Comparison of ENCODE assay signal across 8 mouse cellular contexts in the genomic region with DNA sequence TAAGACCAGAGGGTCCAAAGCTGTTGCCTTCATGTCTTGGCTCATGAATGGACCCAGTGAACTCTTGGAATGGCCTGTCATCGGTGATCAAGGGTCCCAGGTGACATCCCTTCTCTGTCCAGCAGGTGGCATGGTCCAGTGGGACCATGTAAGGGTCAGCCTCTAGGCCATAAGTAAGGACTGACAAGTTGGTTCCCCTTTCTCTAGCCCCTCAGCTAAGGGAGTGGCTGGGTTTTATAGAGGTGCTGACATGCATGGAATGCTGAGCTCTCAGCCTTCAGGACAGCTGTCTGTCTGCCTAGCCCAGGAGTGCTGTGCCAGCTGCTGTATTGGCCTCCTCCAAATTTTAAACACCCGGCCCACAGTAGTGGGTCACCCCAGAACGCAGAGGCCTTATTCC. TPM values are rescaled to one million over a fixed set of nuclear protein-coding genes. Genes with fewer than 3 reads are reported as not detected.
DNase-seq lines count a peak whose midpoint lies in the region; ATAC-seq and TF ChIP-seq lines count a peak whose summit lies in the region.

No protein-coding gene starts in this region.

- no peaks in the 10 kb centered on the region for H3K36me3 ChIP-seq in intestine, embryonic 14.5 days (ENCODE audit: control insufficient read depth, insufficient read depth, low read length)
- H3K36me3 ChIP-seq in intestine, embryonic 16.5 days (ENCODE audit: control insufficient read depth, insufficient read depth, low read length): no peaks in the 10 kb centered on the region
- H3K36me3 ChIP-seq in C2C12 (ENCODE audit: control insufficient read depth, insufficient read depth): no peaks in the 10 kb centered on the region
- H3K36me3 ChIP-seq in embryonic facial prominence, embryonic 14.5 days (ENCODE audit: control insufficient read depth, insufficient read depth, low read length): no peaks in the 10 kb centered on the region
- H3K36me3 ChIP-seq in limb, embryonic 13.5 days: no peaks in the 10 kb centered on the region

- H3K4me2 ChIP-seq in intestine, embryonic 14.5 days (ENCODE audit: low read length): no peak overlapping the region
- no peak overlapping the region for H3K4me2 ChIP-seq in intestine, embryonic 16.5 days (ENCODE audit: low read depth, low read length)
- no peak overlapping the region for H3K4me2 ChIP-seq in embryonic facial prominence, embryonic 14.5 days (ENCODE audit: low read depth, low read length)
- H3K4me2 ChIP-seq in limb, embryonic 13.5 days (replicated peaks): no peak overlapping the region

- H3K4me1 ChIP-seq in intestine, embryonic 14.5 days (replicated peaks; ENCODE audit: control insufficient read depth, insufficient read depth, low read length): peaks cover 34% of the 10 kb centered on the region
- H3K4me1 ChIP-seq in intestine, embryonic 16.5 days (ENCODE audit: control insufficient read depth, insufficient read depth, low read length): peaks cover 21% of the 10 kb centered on the region
- H3K4me1 ChIP-seq in embryonic facial prominence, embryonic 14.5 days (ENCODE audit: control insufficient read depth, insufficient read depth, low read length): peaks cover 31% of the 10 kb centered on the region
- H3K4me1 ChIP-seq in limb, embryonic 13.5 days: peaks cover 96% of the 10 kb centered on the region

- H3K79me2 ChIP-seq in C2C12 (ENCODE audit: control insufficient read depth, insufficient read depth): no peaks in the 10 kb centered on the region

- no peak overlapping the region for H3ac ChIP-seq in C2C12 (ENCODE audit: control insufficient read depth, insufficient read length, low read depth)

- no peaks in the 10 kb centered on the region for H3K27me3 ChIP-seq in intestine, embryonic 14.5 days (replicated peaks; ENCODE audit: control insufficient read depth, insufficient read depth, low read length)
- no peaks in the 10 kb centered on the region for H3K27me3 ChIP-seq in intestine, embryonic 16.5 days (replicated peaks; ENCODE audit: control insufficient read depth, insufficient read depth, low read length)
- peaks cover 19% of the 10 kb centered on the region for H3K27me3 ChIP-seq in C2C12 (ENCODE audit: control insufficient read depth, insufficient read depth, insufficient read length)
- no peaks in the 10 kb centered on the region; the same call in 1 of the 2 replicates for H3K27me3 ChIP-seq in embryonic facial prominence, embryonic 14.5 days (replicated peaks; ENCODE audit: control insufficient read depth, insufficient read depth, low read length)
- no peaks in the 10 kb centered on the region for H3K27me3 ChIP-seq in limb, embryonic 13.5 days

- H3K9me3 ChIP-seq in intestine, embryonic 14.5 days (ENCODE audit: control insufficient read depth, low read length): no peaks in the 10 kb centered on the region
- no peaks in the 10 kb centered on the region for H3K9me3 ChIP-seq in intestine, embryonic 16.5 days (ENCODE audit: control insufficient read depth, low read length)
- H3K9me3 ChIP-seq in embryonic facial prominence, embryonic 14.5 days (ENCODE audit: control insufficient read depth, low read length): no peaks in the 10 kb centered on the region
- no peaks in the 10 kb centered on the region for H3K9me3 ChIP-seq in limb, embryonic 13.5 days

- no peaks in the 10 kb centered on the region for H3K79me3 ChIP-seq in C2C12 (ENCODE audit: low read depth)

- no peak overlapping the region for H3K27ac ChIP-seq in intestine, embryonic 14.5 days (ENCODE audit: low read depth)
- H3K27ac ChIP-seq in intestine, embryonic 16.5 days (ENCODE audit: low read length): no peak overlapping the region
- no peak overlapping the region for H3K27ac ChIP-seq in embryonic facial prominence, embryonic 14.5 days (replicated peaks; ENCODE audit: low read depth, low read length)
- peak overlapping the region; percentile 80 for H3K27ac ChIP-seq in limb, embryonic 13.5 days

- H3K4me3 ChIP-seq in intestine, embryonic 14.5 days (ENCODE audit: low read depth, low read length): no peak overlapping the region
- no peak overlapping the region for H3K4me3 ChIP-seq in intestine, embryonic 16.5 days (ENCODE audit: low read length)
- H3K4me3 ChIP-seq in C2C12 (ENCODE audit: insufficient read depth, poor library complexity, severe bottlenecking): no peak overlapping the region
- no peak overlapping the region for H3K4me3 ChIP-seq in embryonic facial prominence, embryonic 14.5 days (ENCODE audit: low read depth, low read length)
- no peak overlapping the region for H3K4me3 ChIP-seq in limb, embryonic 13.5 days

- no peak for DNase-seq in intestine, embryonic 14.5 days (ENCODE audit: low spot score)
- peak; percentile 36 for DNase-seq in R1 (ENCODE audit: low read depth, low spot score)
- DNase-seq in embryonic facial prominence, embryonic 14.5 days (ENCODE audit: low spot score): peak; percentile 66
- peak; percentile 68 for DNase-seq in testis, postnatal 10 days (ENCODE audit: low spot score)
- DNase-seq in left cerebral cortex, adult 18-20 months (ENCODE audit: low spot score in 2 of 2): no peak

- WGBS in intestine, embryonic 14.5 days: 63% methylated on average over 3 of the region's 3 CpGs
- 64% methylated on average over 3 of the region's 3 CpGs for WGBS in intestine, embryonic 16.5 days
- 67% methylated on average over 3 of the region's 3 CpGs for WGBS in embryonic facial prominence, embryonic 14.5 days
- WGBS in limb, embryonic 13.5 days: 40% methylated on average over 3 of the region's 3 CpGs

- peak; percentile 38 for ATAC-seq in intestine, embryonic 14.5 days (replicated peaks; ENCODE audit: low FRiP score, low TSS enrichment, low read depth)
- no peak for ATAC-seq in intestine, embryonic 16.5 days
- peak; percentile 31; the same call in 1 of the 2 replicates for ATAC-seq in embryonic facial prominence, embryonic 14.5 days (ENCODE audit: low read depth)
- peak; percentile 46; the same call in 1 of the 2 replicates for ATAC-seq in limb, embryonic 13.5 days (ENCODE audit: low FRiP score, low read depth)

- no peak overlapping the region for H3K9ac ChIP-seq in intestine, embryonic 14.5 days (ENCODE audit: low read length)
- H3K9ac ChIP-seq in intestine, embryonic 16.5 days (ENCODE audit: low read depth, low read length): no peak overlapping the region
- H3K9ac ChIP-seq in embryonic facial prominence, embryonic 14.5 days (ENCODE audit: low read depth, low read length): no peak overlapping the region
- H3K9ac ChIP-seq in limb, embryonic 13.5 days: no peak overlapping the region

- TF ChIP-seq CTCF in C2C12 (IDR thresholded peaks at IDR 0.05; ENCODE audit: control insufficient read depth, insufficient read depth, insufficient read length): peak; percentile 62

TF ChIP-seq in C2C12, 6 proteins besides CTCF, POLR2A, EP300 and RAD21:
- TF ChIP-seq MYOD1 (IDR thresholded peaks at IDR 0.05; ENCODE audit: control insufficient read depth, insufficient read length, low read depth) (no peak), MAX (IDR thresholded peaks at IDR 0.05) (no peak)

RNA-seq across cellular contexts. Expression of a gene that starts 3.5 kb away (rescaled TPM):
- not detected in 2 replicates for polyA plus RNA-seq in intestine, embryonic 14.5 days (2014; fragmentation: Nextera tagmentation; extraction: Ambion mirVana)
- polyA plus RNA-seq in intestine, embryonic 16.5 days (2015; fragmentation: Nextera tagmentation; extraction: Ambion mirVana): 0.12 and 0.22 TPM in 2 replicates
- 3.8 TPM for polyA plus RNA-seq in C2C12 (2012; fragmentation: generic; extraction: Trizol)
- polyA plus RNA-seq in embryonic facial prominence, embryonic 14.5 days (2014; fragmentation: Nextera tagmentation; extraction: Ambion mirVana): 90.3 and 111 TPM in 2 replicates
- polyA plus RNA-seq in limb, embryonic 13.5 days (2015; fragmentation: Nextera tagmentation; extraction: Ambion mirVana): 43.3 and 49.0 TPM in 2 replicates
- total RNA-seq in left cerebral cortex, adult 18-20 months (2021): under 1 TPM; 0.52 to 1.00 TPM

RNA-seq across cellular contexts. Expression of a gene that starts 3.7 kb away (rescaled TPM):
- 2.0 TPM in 2 replicates for polyA plus RNA-seq in intestine, embryonic 14.5 days (2014; fragmentation: Nextera tagmentation; extraction: Ambion mirVana)
- polyA plus RNA-seq in intestine, embryonic 16.5 days (2015; fragmentation: Nextera tagmentation; extraction: Ambion mirVana): 1.7 and 2.1 TPM in 2 replicates
- 0.04 TPM for polyA plus RNA-seq in C2C12 (2012; fragmentation: generic; extraction: Trizol)
- polyA plus RNA-seq in embryonic facial prominence, embryonic 14.5 days (2014; fragmentation: Nextera tagmentation; extraction: Ambion mirVana): 4.6 and 8.0 TPM in 2 replicates
- 13.3 and 13.8 TPM in 2 replicates for polyA plus RNA-seq in limb, embryonic 13.5 days (2015; fragmentation: Nextera tagmentation; extraction: Ambion mirVana)
- total RNA-seq in left cerebral cortex, adult 18-20 months (2021): 10 to 100 TPM; 15.5 to 21.8 TPM

RNA-seq across cellular contexts. Expression of a gene that starts 47.7 kb away (rescaled TPM):
- 0.76 and 0.94 TPM in 2 replicates for polyA plus RNA-seq in intestine, embryonic 14.5 days (2014; fragmentation: Nextera tagmentation; extraction: Ambion mirVana)
- 0.84 and 1.0 TPM in 2 replicates for polyA plus RNA-seq in intestine, embryonic 16.5 days (2015; fragmentation: Nextera tagmentation; extraction: Ambion mirVana)
- polyA plus RNA-seq in C2C12 (2012; fragmentation: generic; extraction: Trizol): 0.55 TPM
- 0.63 and 1.4 TPM in 2 replicates for polyA plus RNA-seq in embryonic facial prominence, embryonic 14.5 days (2014; fragmentation: Nextera tagmentation; extraction: Ambion mirVana)
- 0.75 and 0.77 TPM in 2 replicates for polyA plus RNA-seq in limb, embryonic 13.5 days (2015; fragmentation: Nextera tagmentation; extraction: Ambion mirVana)
- total RNA-seq in left cerebral cortex, adult 18-20 months (2021): 10 to 100 TPM; 21.5 to 27.5 TPM

Comparison
In these comparisons a context has a peak if more than half of its experiments do, and no peak if none do; other contexts are left out.
1. DNase-seq: peak in R1 (single experiment), embryonic facial prominence, embryonic 14.5 days (single experiment) and testis, postnatal 10 days (single experiment); none in intestine, embryonic 14.5 days (single experiment) and left cerebral cortex, adult 18-20 months (0 of 2).